Mouse (Mus musculus): ENCODE measurements around the gene Spred1. TPM values are rescaled to one million over a fixed set of nuclear protein-coding genes. Genes with fewer than 3 reads are reported as not detected.

Gene Spred1
- 1 to 10 TPM; 1.9 to 4.4 TPM for polyA plus RNA-seq (2017; shearing (Covaris generic))

GRCm38 (mm10) chr2:117121212-117121983 lies at the start of gene Spred1:
Gene Spred1, plus strand, starts transcription at chr2:117121374.

Other genes with a start within 250 kb of the Spred1 start
- 1 to 10 TPM in 1 of 2 experiments, under 1 TPM in 1; 0.63 to 2.3 TPM for gene Tmco5, start 242.7 kb upstream of the Spred1 start, polyA plus RNA-seq (2017; shearing (Covaris generic))
- gene Fam98b, start 128.4 kb downstream of the Spred1 start, polyA plus RNA-seq (2017; shearing (Covaris generic)): 1 to 10 TPM; 2.5 to 2.8 TPM
- 100 to 1,000 TPM; 193 to 220 TPM for gene Rasgrp1, start 221.6 kb downstream of the Spred1 start, polyA plus RNA-seq (2017; shearing (Covaris generic))